Mouse (Mus musculus) liver, adult 2 months (tissue): ENCODE data around the gene Hs3st6.

Experiments
- CTCF ChIP-seq: fragments of 200-500 bp; IDR thresholded peaks from 2 replicates; pipeline ENCODE4 v1.5.1; 2011; ENCODE audit warnings: low read depth, low read length, control low read depth
- POLR2A ChIP-seq: fragments of 200-500 bp; IDR thresholded peaks from 2 replicates; pipeline ENCODE4 v1.6.1; 2011; ENCODE audit warnings: low read length, control low read depth; ENCODE audit not compliant: insufficient read depth; ENCODE audit errors: extremely low read depth

DNA sequence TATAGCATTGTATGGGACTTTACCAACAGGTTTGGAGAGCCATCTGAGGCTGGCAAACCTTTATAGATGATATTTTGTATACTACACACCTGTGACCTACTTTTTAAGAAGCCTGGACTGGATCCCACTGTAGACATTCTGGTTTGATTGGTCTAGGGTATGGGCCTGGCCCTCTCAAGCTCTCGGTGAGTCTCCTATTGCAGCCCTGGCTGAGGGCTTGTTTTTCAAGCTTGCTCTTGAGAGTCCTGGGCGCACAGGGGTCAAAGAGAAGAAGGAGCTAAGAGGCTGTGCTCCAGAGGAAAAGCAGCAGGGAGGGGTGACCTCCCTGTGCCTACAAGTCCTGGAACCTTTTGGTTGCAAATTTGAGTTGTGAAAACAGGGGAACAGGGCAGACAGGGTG lies 24.3 kb downstream of the Hs3st6 start:
- no peak for TF ChIP-seq CTCF
- no peak for TF ChIP-seq POLR2A
